Mouse (Mus musculus): ENCODE data around the gene Clec16a.

DNA sequence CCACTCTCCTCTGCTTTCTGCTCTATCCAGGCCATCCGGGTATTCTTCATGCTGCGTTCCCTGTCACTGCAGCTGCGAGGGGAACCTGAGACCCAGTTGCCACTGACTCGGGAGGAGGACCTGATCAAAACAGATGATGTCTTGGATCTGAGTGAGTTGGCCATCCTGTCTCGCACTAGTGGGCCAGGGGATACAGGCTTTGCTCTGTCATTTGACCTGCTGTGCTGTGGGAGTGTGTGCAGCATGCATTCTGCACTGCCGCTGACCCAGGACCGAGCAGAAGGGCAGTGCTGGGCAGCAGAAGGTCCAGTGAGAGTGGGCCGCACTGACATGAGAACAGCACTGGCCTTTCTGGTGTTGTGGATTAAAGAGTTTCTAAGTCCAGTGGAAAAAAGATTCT, 99.6 kb downstream of the Clec16a start:
- TF ChIP-seq CTCF (IDR thresholded peaks at IDR 0.05; ENCODE audit: extremely low read depth, insufficient read depth, low read length): no peak
- no peak for TF ChIP-seq POLR2A (IDR thresholded peaks at IDR 0.05; ENCODE audit: extremely low read depth, insufficient read depth, low read length)

Measured in cortical plate, adult 2 months (tissue).